Mouse (Mus musculus): ENCODE data around the gene Hddc3.
"Not testable (repeated sequence)": the region's sequence is repeated elsewhere in the genome, so short reads cannot be mapped to it uniquely, and the experiment has no call there.

Gene Hddc3

DNA sequence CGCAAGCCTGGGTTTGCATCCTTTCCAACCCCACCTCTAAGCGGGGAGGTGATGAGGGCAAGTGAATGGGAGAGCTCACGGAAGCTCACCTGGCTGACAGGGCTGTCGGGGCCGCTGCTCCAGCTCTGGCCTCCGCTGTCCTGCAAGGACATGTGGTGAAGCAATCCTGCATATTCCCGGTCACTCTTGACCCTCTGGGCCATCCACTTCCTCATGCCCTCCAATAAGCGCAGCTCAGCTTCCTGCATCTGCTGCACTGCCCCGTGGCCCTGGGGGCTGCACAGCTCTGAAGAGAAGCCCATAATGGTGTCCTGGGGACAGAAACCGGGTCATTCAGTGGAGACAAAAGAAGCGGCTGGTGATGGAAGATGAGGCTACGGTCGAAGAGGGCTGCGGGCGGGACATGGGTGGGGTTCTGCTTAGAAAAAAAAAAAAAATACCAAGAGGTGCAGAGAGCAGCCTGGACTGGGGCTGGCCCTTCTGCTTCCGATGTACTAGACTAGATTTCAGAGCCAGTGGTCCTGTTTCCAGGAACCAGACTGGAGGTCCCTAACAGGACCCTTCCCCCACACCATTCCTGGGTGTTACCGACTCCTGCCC lies 44.2 kb downstream of the Hddc3 start:
- H3K27me3 ChIP-seq (ENCODE audit: control insufficient read depth, insufficient read depth, low read length, poor library complexity, severe bottlenecking): no peaks in the 10 kb centered on the region
- DNase-seq (ENCODE audit: low read depth, low spot score): peak; percentile 39
- H3K36me3 ChIP-seq (ENCODE audit: control insufficient read depth, insufficient read depth, low read length, poor library complexity, severe bottlenecking): peaks cover 2% of the 10 kb centered on the region

- peak; percentile 63 for DNase-seq (ENCODE audit: low read depth, low spot score)
- H3K27me3 ChIP-seq (ENCODE audit: control insufficient read depth, insufficient read depth, low read length, poor library complexity, severe bottlenecking): no peaks in the 10 kb centered on the region
- H3K36me3 ChIP-seq (ENCODE audit: control insufficient read depth, insufficient read depth, low read length, poor library complexity, severe bottlenecking): peaks cover 2% of the 10 kb centered on the region
Measured at GRCm38 (mm10) chr7:80387633-80388543, 45.0 kb downstream of the Hddc3 start, which contains the start of gene Fes. Fes (minus strand) TSS chr7:80387946.

GRCm38 (mm10) chr7:80392119-80392518 lies 49.2 kb downstream of the Hddc3 start:
- no peaks in the 10 kb centered on the region for H3K27me3 ChIP-seq (ENCODE audit: control insufficient read depth, insufficient read depth, low read length, poor library complexity, severe bottlenecking)
- peaks cover 6% of the 10 kb centered on the region for H3K36me3 ChIP-seq (ENCODE audit: control insufficient read depth, insufficient read depth, low read length, poor library complexity, severe bottlenecking)
- DNase-seq (ENCODE audit: low read depth, low spot score): no peak

GRCm38 (mm10) chr7:80394600-80394999 lies 51.7 kb downstream of the Hddc3 start:
- H3K36me3 ChIP-seq (ENCODE audit: control insufficient read depth, insufficient read depth, low read length, poor library complexity, severe bottlenecking): peaks cover 6% of the 10 kb centered on the region
- H3K27me3 ChIP-seq (ENCODE audit: control insufficient read depth, insufficient read depth, low read length, poor library complexity, severe bottlenecking): no peaks in the 10 kb centered on the region
- DNase-seq (ENCODE audit: low read depth, low spot score): no peak

DNA sequence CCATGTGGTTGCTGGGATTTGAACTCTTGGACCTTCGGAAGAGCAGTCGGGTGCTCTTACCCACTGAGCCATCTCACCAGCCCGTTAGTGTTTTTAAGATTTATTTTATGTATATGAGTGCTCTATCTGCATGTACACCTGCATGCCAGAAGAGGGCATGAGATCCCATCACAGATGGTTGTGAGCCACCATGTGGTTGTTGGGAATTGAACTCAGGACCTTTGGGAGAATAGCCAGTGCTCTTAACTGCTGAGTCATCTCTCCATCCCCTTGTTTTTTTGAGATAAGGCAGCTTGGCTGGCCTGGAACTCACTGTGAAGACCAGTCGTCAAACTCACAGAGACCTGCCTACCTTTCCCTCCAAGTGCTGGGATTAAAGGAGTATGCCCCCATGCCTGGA lies 53.5 kb downstream of the Hddc3 start:
- DNase-seq (ENCODE audit: low read depth, low spot score); H3K36me3 ChIP-seq (ENCODE audit: control insufficient read depth, insufficient read depth, low read length, poor library complexity, severe bottlenecking); H3K27me3 ChIP-seq (ENCODE audit: control insufficient read depth, insufficient read depth, low read length, poor library complexity, severe bottlenecking): not testable (repeated sequence)

DNA sequence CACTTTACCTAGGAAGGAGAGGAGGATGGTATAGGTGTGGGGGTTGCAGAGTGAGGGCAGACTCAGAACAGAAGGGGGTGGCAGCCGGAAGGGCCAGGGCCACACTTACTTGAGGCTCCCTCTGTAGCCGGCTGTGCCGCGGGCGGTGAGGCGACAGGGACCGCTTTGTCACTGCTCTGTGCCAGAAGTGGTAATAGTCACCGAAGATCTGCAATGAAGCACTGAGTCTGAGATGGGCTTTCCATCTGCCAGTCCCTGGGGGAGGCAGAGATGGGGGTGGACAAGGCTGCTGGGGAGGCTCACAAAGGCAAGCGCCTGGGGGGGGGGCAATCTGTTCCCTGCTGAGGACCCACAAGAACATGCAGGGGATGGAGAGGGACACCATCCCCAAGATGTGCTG lies 55.1 kb downstream of the Hddc3 start:
- peaks cover 5% of the 10 kb centered on the region for H3K36me3 ChIP-seq (ENCODE audit: control insufficient read depth, insufficient read depth, low read length, poor library complexity, severe bottlenecking)
- H3K27me3 ChIP-seq (ENCODE audit: control insufficient read depth, insufficient read depth, low read length, poor library complexity, severe bottlenecking): no peaks in the 10 kb centered on the region
- DNase-seq (ENCODE audit: low read depth, low spot score): no peak

DNA sequence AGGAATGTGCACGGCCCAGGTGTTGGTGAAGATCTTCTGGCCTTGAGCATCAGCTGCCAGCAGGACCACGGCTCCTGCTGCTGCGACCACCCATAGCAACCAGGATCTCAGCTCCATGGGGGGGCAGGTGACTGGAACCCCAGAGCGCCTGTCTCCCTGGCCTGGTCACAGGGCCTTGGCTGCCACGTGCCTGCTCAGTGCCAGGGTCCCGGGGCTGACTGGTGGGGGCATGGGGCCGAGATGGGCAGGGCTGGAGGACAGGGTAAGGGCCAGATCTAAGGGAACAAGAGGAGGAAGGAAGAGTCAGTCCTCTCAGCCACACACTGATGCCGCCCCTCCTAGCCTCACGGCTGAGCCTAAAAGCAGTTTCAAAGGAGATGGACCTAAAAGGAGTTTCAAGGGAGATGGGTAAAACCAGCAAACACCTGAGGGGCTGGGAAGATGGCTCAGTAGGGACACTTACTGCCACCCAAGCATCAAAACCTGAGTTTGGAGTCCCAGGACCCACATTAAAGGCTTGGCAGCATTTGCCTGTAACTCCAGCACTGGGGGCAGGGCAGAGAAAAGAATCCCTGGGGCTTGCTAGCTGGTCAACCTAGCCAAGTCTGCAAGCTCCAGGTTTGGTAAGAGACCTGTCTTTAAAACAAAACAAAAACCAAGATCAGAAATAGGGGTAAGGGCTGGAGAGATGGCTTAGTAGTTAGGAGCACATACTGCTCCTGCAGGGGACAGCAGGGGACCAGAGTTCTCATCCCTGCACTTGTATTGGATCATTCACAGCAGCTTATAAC lies 55.9 kb downstream of the Hddc3 start:
- H3K27me3 ChIP-seq (ENCODE audit: control insufficient read depth, insufficient read depth, low read length, poor library complexity, severe bottlenecking): no peaks in the 10 kb centered on the region
- H3K36me3 ChIP-seq (ENCODE audit: control insufficient read depth, insufficient read depth, low read length, poor library complexity, severe bottlenecking): peaks cover 2% of the 10 kb centered on the region; the same call in 1 of the 2 replicates
- DNase-seq (ENCODE audit: low read depth, low spot score): no peak

- no peaks in the 10 kb centered on the region for H3K27me3 ChIP-seq (ENCODE audit: control insufficient read depth, insufficient read depth, low read length, poor library complexity, severe bottlenecking)
- peaks cover 2% of the 10 kb centered on the region; the same call in 1 of the 2 replicates for H3K36me3 ChIP-seq (ENCODE audit: control insufficient read depth, insufficient read depth, low read length, poor library complexity, severe bottlenecking)
- no peak for DNase-seq (ENCODE audit: low read depth, low spot score)
Measured at GRCm38 (mm10) chr7:80400099-80400498, 57.2 kb downstream of the Hddc3 start.
